Comparison of ENCODE assay signal across 8 mouse cellular contexts in genomic region chr17:55932635-55933034, GRCm38 (mm10). TPM values are rescaled to one million over a fixed set of nuclear protein-coding genes. Genes with fewer than 3 reads are reported as not detected.
A peak's percentile ranks its signal among the peaks of the same experiment; 100 is the strongest.
DNase-seq lines count a peak whose midpoint lies in the region; ATAC-seq lines count a peak whose summit lies in the region.

No protein-coding gene starts in this region.

- H3K4me3 ChIP-seq in heart, embryonic 15.5 days, result peak overlapping the region; percentile 71
- H3K4me3 ChIP-seq in brown adipose tissue, adult 24 weeks (ENCODE audit: insufficient read depth, low read depth, low read length), result peak overlapping the region; percentile 69
- peak overlapping the region; percentile 58 for H3K4me3 ChIP-seq in hindbrain, embryonic 13.5 days

- peak overlapping the region; percentile 93 for H3K4me2 ChIP-seq in heart, embryonic 15.5 days
- peak overlapping the region; percentile 73 for H3K4me2 ChIP-seq in hindbrain, embryonic 13.5 days

- DNase-seq in heart, postnatal 4 days, result no peak
- no peak for DNase-seq in layer of hippocampus, postnatal 36 days
- DNase-seq in ovary, postnatal 14 days (ENCODE audit: low spot score), result no peak

- H3K9ac ChIP-seq in heart, embryonic 15.5 days, result 0 out of 2 replicates have a peak overlapping the region, but pooled peaks have one; percentile 76
- no peak overlapping the region; the same call in 1 of the 2 replicates for H3K9ac ChIP-seq in hindbrain, embryonic 13.5 days

- H3K4me1 ChIP-seq in heart, embryonic 15.5 days (replicated peaks), result peaks cover 6% of the 10 kb centered on the region; the same call in 1 of the 2 replicates
- H3K4me1 ChIP-seq in brown adipose tissue, adult 24 weeks (ENCODE audit: control insufficient read depth, insufficient read depth, insufficient read length, low read length), result no peaks in the 10 kb centered on the region
- peaks cover 10% of the 10 kb centered on the region for H3K4me1 ChIP-seq in hindbrain, embryonic 13.5 days (replicated peaks)

- H3K9me3 ChIP-seq in heart, embryonic 15.5 days (replicated peaks), result peaks cover 4% of the 10 kb centered on the region; the same call in 1 of the 2 replicates
- H3K9me3 ChIP-seq in hindbrain, embryonic 13.5 days, result 0 out of 2 replicates have a peak, but pooled peaks cover 6% of the 10 kb centered on the region

- 65% methylated on average over 2 of the region's 2 CpGs for WGBS in heart, embryonic 15.5 days
- WGBS in hindbrain, embryonic 13.5 days, result 80% methylated on average over 2 of the region's 2 CpGs

- no peak overlapping the region for H3K27ac ChIP-seq in heart, embryonic 15.5 days
- H3K27ac ChIP-seq in brown adipose tissue, adult 24 weeks (replicated peaks; ENCODE audit: low read depth, low read length), result peak overlapping the region; percentile 10; the same call in 1 of the 2 replicates
- H3K27ac ChIP-seq in hindbrain, embryonic 13.5 days, result no peak overlapping the region

- H3K27me3 ChIP-seq in heart, embryonic 15.5 days, result no peaks in the 10 kb centered on the region
- no peaks in the 10 kb centered on the region for H3K27me3 ChIP-seq in hindbrain, embryonic 13.5 days

- no peak for ATAC-seq in heart, embryonic 15.5 days (replicated peaks; ENCODE audit: insufficient number of reproducible peaks, insufficient read depth, low FRiP score, low read depth)
- ATAC-seq in hindbrain, embryonic 13.5 days (ENCODE audit: low FRiP score), result no peak
- peak; percentile 40 for ATAC-seq in megakaryocyte-erythroid progenitor cell, adult 5-6 weeks (replicated peaks; ENCODE audit: low FRiP score, low TSS enrichment, poor library complexity, severe bottlenecking)
- ATAC-seq in granulocyte monocyte progenitor cell, adult 5-6 weeks (replicated peaks; ENCODE audit: poor library complexity, severe bottlenecking), result no peak

- no peaks in the 10 kb centered on the region for H3K36me3 ChIP-seq in heart, embryonic 15.5 days
- H3K36me3 ChIP-seq in hindbrain, embryonic 13.5 days, result no peaks in the 10 kb centered on the region

RNA-seq across cellular contexts. Expression of gene Zfp119b, which starts 16.7 kb away (rescaled TPM):
- polyA plus RNA-seq in heart, embryonic 15.5 days (2015; fragmentation: Nextera tagmentation; extraction: Ambion mirVana), result 4.3 and 5.5 TPM in 2 replicates
- 1 to 10 TPM; 3.3 to 4.0 TPM for total RNA-seq in heart, postnatal 4 days (2021)
- polyA plus RNA-seq in brown adipose tissue, adult 24 weeks (2012; ENCODE audit: insufficient read depth, insufficient read length, missing spikeins), result 1.3 and 3.3 TPM in 2 replicates
- 8.2 and 8.7 TPM in 2 replicates for polyA plus RNA-seq in hindbrain, embryonic 13.5 days (2015; fragmentation: Nextera tagmentation; extraction: Ambion mirVana)
- 2.0 and 4.8 TPM in 2 replicates for total RNA-seq in megakaryocyte-erythroid progenitor cell, adult 5-6 weeks (2014; fragmentation: Nextera tagmentation)
- 1.2 and 10.3 TPM in 2 replicates for total RNA-seq in megakaryocyte-erythroid progenitor cell, adult 5-6 weeks (2017)
- 2.1 and 5.4 TPM in 2 replicates for total RNA-seq in granulocyte monocyte progenitor cell, adult 5-6 weeks (2014; fragmentation: Nextera tagmentation)
- total RNA-seq in granulocyte monocyte progenitor cell, adult 5-6 weeks (2017), result 4.8 and 6.8 TPM in 2 replicates
- total RNA-seq in layer of hippocampus, postnatal 36 days (2021), result 1 to 10 TPM; 3.4 to 5.4 TPM

RNA-seq across cellular contexts. Expression of gene Ebi3, which starts 19.8 kb away (rescaled TPM):
- 0.87 and 2.2 TPM in 2 replicates for polyA plus RNA-seq in heart, embryonic 15.5 days (2015; fragmentation: Nextera tagmentation; extraction: Ambion mirVana)
- total RNA-seq in heart, postnatal 4 days (2021), result under 1 TPM; 0.61 to 0.71 TPM
- 0.91 and 2.3 TPM in 2 replicates for polyA plus RNA-seq in brown adipose tissue, adult 24 weeks (2012; ENCODE audit: insufficient read depth, insufficient read length, missing spikeins)
- polyA plus RNA-seq in hindbrain, embryonic 13.5 days (2015; fragmentation: Nextera tagmentation; extraction: Ambion mirVana), result 5.0 and 6.8 TPM in 2 replicates
- 0.42 TPM in 1 of 2 replicates, not detected in the other for total RNA-seq in megakaryocyte-erythroid progenitor cell, adult 5-6 weeks (2014; fragmentation: Nextera tagmentation)
- total RNA-seq in megakaryocyte-erythroid progenitor cell, adult 5-6 weeks (2017), result 0.47 TPM in 1 of 2 replicates, not detected in the other
- total RNA-seq in granulocyte monocyte progenitor cell, adult 5-6 weeks (2014; fragmentation: Nextera tagmentation), result 16.8 and 36.8 TPM in 2 replicates
- 10.9 and 12.6 TPM in 2 replicates for total RNA-seq in granulocyte monocyte progenitor cell, adult 5-6 weeks (2017)
- 1 to 10 TPM; 1.1 to 1.2 TPM for total RNA-seq in layer of hippocampus, postnatal 36 days (2021)

RNA-seq across cellular contexts. Expression of gene Yju2, which starts 26.3 kb away (rescaled TPM):
- polyA plus RNA-seq in heart, embryonic 15.5 days (2015; fragmentation: Nextera tagmentation; extraction: Ambion mirVana), result 13.9 and 18.2 TPM in 2 replicates
- 10 to 100 TPM; 14.8 to 14.9 TPM for total RNA-seq in heart, postnatal 4 days (2021)
- polyA plus RNA-seq in brown adipose tissue, adult 24 weeks (2012; ENCODE audit: insufficient read depth, insufficient read length, missing spikeins), result 4.6 and 6.0 TPM in 2 replicates
- polyA plus RNA-seq in hindbrain, embryonic 13.5 days (2015; fragmentation: Nextera tagmentation; extraction: Ambion mirVana), result 23.2 and 25.2 TPM in 2 replicates
- 11.2 and 18.7 TPM in 2 replicates for total RNA-seq in megakaryocyte-erythroid progenitor cell, adult 5-6 weeks (2014; fragmentation: Nextera tagmentation)
- total RNA-seq in megakaryocyte-erythroid progenitor cell, adult 5-6 weeks (2017), result 17.1 and 25.5 TPM in 2 replicates
- 15.1 and 15.4 TPM in 2 replicates for total RNA-seq in granulocyte monocyte progenitor cell, adult 5-6 weeks (2014; fragmentation: Nextera tagmentation)
- 17.2 and 30.9 TPM in 2 replicates for total RNA-seq in granulocyte monocyte progenitor cell, adult 5-6 weeks (2017)
- total RNA-seq in layer of hippocampus, postnatal 36 days (2021), result 10 to 100 TPM; 17.4 to 20.5 TPM

RNA-seq across cellular contexts. Expression of gene Shd, which starts 37.6 kb away (rescaled TPM):
- 6.6 and 8.7 TPM in 2 replicates for polyA plus RNA-seq in heart, embryonic 15.5 days (2015; fragmentation: Nextera tagmentation; extraction: Ambion mirVana)
- total RNA-seq in heart, postnatal 4 days (2021), result 1 to 10 TPM; 3.7 to 4.6 TPM
- polyA plus RNA-seq in brown adipose tissue, adult 24 weeks (2012; ENCODE audit: insufficient read depth, insufficient read length, missing spikeins), result not detected in 2 replicates
- 170 and 182 TPM in 2 replicates for polyA plus RNA-seq in hindbrain, embryonic 13.5 days (2015; fragmentation: Nextera tagmentation; extraction: Ambion mirVana)
- total RNA-seq in megakaryocyte-erythroid progenitor cell, adult 5-6 weeks (2014; fragmentation: Nextera tagmentation), result not detected in 2 replicates
- total RNA-seq in megakaryocyte-erythroid progenitor cell, adult 5-6 weeks (2017), result not detected in 2 replicates
- total RNA-seq in granulocyte monocyte progenitor cell, adult 5-6 weeks (2014; fragmentation: Nextera tagmentation), result 1.6 TPM in 1 of 2 replicates, not detected in the other
- total RNA-seq in granulocyte monocyte progenitor cell, adult 5-6 weeks (2017), result not detected in 2 replicates
- total RNA-seq in layer of hippocampus, postnatal 36 days (2021), result 10 to 100 TPM; 24.4 to 26.8 TPM

RNA-seq across cellular contexts. Expression of gene Zfp959, which starts 40.7 kb away (rescaled TPM):
- 6.8 and 8.8 TPM in 2 replicates for polyA plus RNA-seq in heart, embryonic 15.5 days (2015; fragmentation: Nextera tagmentation; extraction: Ambion mirVana)
- total RNA-seq in heart, postnatal 4 days (2021), result 1 to 10 TPM; 5.1 to 5.6 TPM
- 4.2 and 6.4 TPM in 2 replicates for polyA plus RNA-seq in brown adipose tissue, adult 24 weeks (2012; ENCODE audit: insufficient read depth, insufficient read length, missing spikeins)
- polyA plus RNA-seq in hindbrain, embryonic 13.5 days (2015; fragmentation: Nextera tagmentation; extraction: Ambion mirVana), result 14.5 and 15.3 TPM in 2 replicates
- total RNA-seq in megakaryocyte-erythroid progenitor cell, adult 5-6 weeks (2014; fragmentation: Nextera tagmentation), result 14.4 and 15.0 TPM in 2 replicates
- total RNA-seq in megakaryocyte-erythroid progenitor cell, adult 5-6 weeks (2017), result 10.5 and 13.4 TPM in 2 replicates
- total RNA-seq in granulocyte monocyte progenitor cell, adult 5-6 weeks (2014; fragmentation: Nextera tagmentation), result 11.0 and 15.7 TPM in 2 replicates
- 13.2 and 15.8 TPM in 2 replicates for total RNA-seq in granulocyte monocyte progenitor cell, adult 5-6 weeks (2017)
- total RNA-seq in layer of hippocampus, postnatal 36 days (2021), result 1 to 10 TPM; 8.7 to 9.3 TPM

Comparison
In these comparisons a context has a peak if more than half of its experiments do, and no peak if none do; other contexts are left out.
1. RNA of gene Ebi3, which starts 19.8 kb away (total RNA-seq): 10.9 to 36.8 TPM in granulocyte monocyte progenitor cell, adult 5-6 weeks; 1.1 to 1.2 TPM in layer of hippocampus, postnatal 36 days, 0.61 to 0.71 TPM in heart, postnatal 4 days and 0.42 to 0.47 TPM in megakaryocyte-erythroid progenitor cell, adult 5-6 weeks; every median in the first group is over 4 times any median in the second.
2. Peak in every context shown above with its lines, with median percentiles within 50 percentile points of each other: H3K4me3 ChIP-seq.